Mouse (Mus musculus) heart, adult 2 months (tissue): Measurements from ENCODE around the gene Exoc3.

ENCODE experiments used
- CTCF ChIP-seq: fragments of 200-600 bp; IDR thresholded peaks from 2 replicates; pipeline ENCODE4 v1.8.1; 2022; ENCODE audit warnings: antibody characterized with exemption, mild to moderate bottlenecking, moderate library complexity
- EP300 ChIP-seq: fragments of 200-500 bp; IDR thresholded peaks from 2 replicates; pipeline ENCODE4 v1.6.1; 2011; ENCODE audit warnings: low read depth, low read length, control low read depth; ENCODE audit not compliant: insufficient read depth
- POLR2A ChIP-seq: fragments of 200-500 bp; IDR thresholded peaks from 2 replicates; pipeline ENCODE4 v1.6.1; 2011; ENCODE audit warnings: mild to moderate bottlenecking, low read depth, low read length, control low read depth; ENCODE audit not compliant: insufficient read depth

DNA sequence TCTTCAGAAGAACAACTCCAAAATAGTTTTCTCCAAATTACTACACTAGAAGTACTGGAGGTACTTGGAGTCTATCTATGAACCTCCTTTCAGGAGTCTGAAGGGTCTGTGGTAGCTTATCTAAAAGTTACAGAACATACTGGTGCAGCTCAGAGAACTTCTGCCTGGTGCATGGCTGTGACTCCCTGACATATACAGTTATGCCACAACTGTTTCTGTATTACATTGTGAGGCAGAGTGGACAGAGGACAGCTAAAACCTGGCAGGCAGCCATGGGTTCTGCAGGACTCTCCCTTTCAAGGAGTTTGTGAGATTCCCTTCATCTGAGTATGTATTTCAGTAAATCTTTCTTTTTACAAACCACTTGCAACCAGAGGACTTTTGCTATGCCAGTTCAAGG is 38.0 kb upstream of the Exoc3 start:
- TF ChIP-seq POLR2A, result no peak
- TF ChIP-seq CTCF, result no peak
- no peak for TF ChIP-seq EP300
